Mouse (Mus musculus) G1E (cell line): ENCODE data around the gene Nkg7.

ENCODE experiments used
- CTCF ChIP-seq: IDR thresholded peaks from 2 replicates; pipeline ENCODE4 v1.5.1; 2012; ENCODE audit warnings: low read depth, low read length, inconsistent platforms, mixed read lengths
- GATA2 ChIP-seq: IDR thresholded peaks from 2 replicates; pipeline ENCODE4 v1.6.1; 2012; ENCODE audit warnings: low read depth, low read length, inconsistent platforms, borderline replicate concordance

GRCm38 (mm10) chr7:43476376-43476775, 39.5 kb downstream of the Nkg7 start:
- TF ChIP-seq CTCF: no peak
- TF ChIP-seq GATA2: no peak
